Mouse (Mus musculus) liver, postnatal 0 days (tissue): ENCODE data around the gene C1qtnf9.

Source experiments
- CTCF ChIP-seq: sonication (generic); IDR thresholded peaks from 2 replicates; pipeline ENCODE4 v1.5.1; 2016; ENCODE audit warnings: antibody characterized with exemption, low read depth
- EP300 ChIP-seq: IDR thresholded peaks from 2 replicates; pipeline ENCODE4 v1.6.1; 2016; ENCODE audit warnings: antibody characterized with exemption, low read depth, mild to moderate bottlenecking

- TF ChIP-seq CTCF, result no peak
- no peak for TF ChIP-seq EP300
Measured at GRCm38 (mm10) chr14:60739155-60739554, 28.8 kb upstream of the C1qtnf9 start.
